Mouse (Mus musculus) duodenum, adult 2 months (tissue): Measurements from ENCODE around the gene Szt2. TPM values are rescaled to one million over a fixed set of nuclear protein-coding genes. Genes with fewer than 3 reads are reported as not detected.

Source experiments
- polyA plus RNA-seq: library from polyadenylated mRNA; depleted of rRNA; stranded (reverse); fragments of >200 nt; gene quantifications from 2 replicates; pipeline ENCODE4 v1.2.3, GENCODE M21; 2012; ENCODE audit warnings: low replicate concordance; rRNA removed

Gene Szt2
- 29.0 and 35.2 TPM in 2 replicates for polyA plus RNA-seq

GRCm38 (mm10) chr4:118409142-118409900 is at the start of gene Szt2, which contains the start of gene Med8:
Szt2 (minus strand) TSS chr4:118409273.
Med8 (plus strand) TSS chr4:118409337.

GRCm38 (mm10) chr4:118457345-118457975 is 48.4 kb upstream of the Szt2 start, which contains the start of gene Mpl:
Mpl (minus strand) TSS chr4:118457513.

GRCm38 (mm10) chr4:118436820-118437603 is 27.9 kb upstream of the Szt2 start, which contains the start of gene Cdc20:
Cdc20 (minus strand) TSS chr4:118437352.

GRCm38 (mm10) chr4:118427768-118428451 is 18.8 kb upstream of the Szt2 start, which contains the start of gene Elovl1:
Elovl1 (plus strand) TSS chr4:118428093.

Other genes with a start within 250 kb of the Szt2 start
- gene Kdm4a, start 229.2 kb downstream of the Szt2 start, polyA plus RNA-seq = 12.9 and 13.4 TPM in 2 replicates
- 136 and 150 TPM in 2 replicates for gene Ptprf, start 117.9 kb downstream of the Szt2 start, polyA plus RNA-seq
- gene Med8, start 64 bp upstream of the Szt2 start, polyA plus RNA-seq = 13.4 and 14.1 TPM in 2 replicates
- 190 and 291 TPM in 2 replicates for gene Elovl1, start 18.8 kb upstream of the Szt2 start, polyA plus RNA-seq
- gene Cdc20, start 28.1 kb upstream of the Szt2 start, polyA plus RNA-seq = 30.1 and 32.3 TPM in 2 replicates
- gene Mpl, start 48.2 kb upstream of the Szt2 start, polyA plus RNA-seq = 0.09 TPM in 1 of 2 replicates, not detected in the other
- 11.4 and 13.4 TPM in 2 replicates for gene Tie1, start 80.8 kb upstream of the Szt2 start, polyA plus RNA-seq
- gene 2610528J11Rik, start 117.7 kb upstream of the Szt2 start, polyA plus RNA-seq = 123 and 172 TPM in 2 replicates
- gene Tmem125, start 134.8 kb upstream of the Szt2 start, polyA plus RNA-seq = 39.9 and 58.3 TPM in 2 replicates
- 0.09 TPM in 1 of 2 replicates, not detected in the other for gene Cfap57, start 211.5 kb upstream of the Szt2 start, polyA plus RNA-seq
- gene Ebna1bp2, start 211.5 kb upstream of the Szt2 start, polyA plus RNA-seq = 5.3 and 6.0 TPM in 2 replicates
- not detected in 2 replicates for gene Olfr62, start 249.7 kb upstream of the Szt2 start, polyA plus RNA-seq